Mouse (Mus musculus) heart, embryonic 10.5 days (tissue): ENCODE measurements at regions not wholly inside any gene's neighbourhood (a gene's known extent, or its start where the extent isn't known, plus 50 kb on each side); places are given as distances from the start of the nearest gene placed in this dataset.

Experiments
- DNase-seq: peaks from one replicate; pipeline ENCODE4 v3.0.0-alpha.2; 2017; ENCODE audit warnings: low spot score
- H3K27ac ChIP-seq: fragments of 300-500 bp; sonication (generic); 2 replicates; pipeline ENCODE4 v1.5.1; 2016; ENCODE audit warnings: mild to moderate bottlenecking
- H3K27me3 ChIP-seq: fragments of 300-500 bp; sonication (generic); 2 replicates; pipeline ENCODE4 v1.6.1; 2016; ENCODE audit warnings: mild to moderate bottlenecking; ENCODE audit not compliant: poor library complexity, insufficient read depth, severe bottlenecking
- H3K36me3 ChIP-seq: fragments of 300-500 bp; sonication (generic); 2 replicates; pipeline ENCODE4 v1.6.1; 2016; ENCODE audit warnings: mild to moderate bottlenecking, moderate library complexity
- H3K4me1 ChIP-seq: fragments of 300-500 bp; sonication (generic); 2 replicates; pipeline ENCODE4 v1.6.1; 2016; ENCODE audit warnings: mild to moderate bottlenecking
- H3K4me3 ChIP-seq: fragments of 300-500 bp; sonication (generic); 2 replicates; pipeline ENCODE4 v1.5.1; 2016; ENCODE audit warnings: mild to moderate bottlenecking, moderate library complexity
- H3K9me3 ChIP-seq: fragments of 300-500 bp; sonication (generic); 2 replicates; pipeline ENCODE4 v1.6.1; 2016; ENCODE audit warnings: mild to moderate bottlenecking, moderate library complexity
- whole genome bisulfite sequencing: fragments of 180-500 bp; shearing (Covaris S2); methylation state at CpG from one replicate; pipeline ENCODE4 v1.1.7; 2016; 5-methylcytosine and 5-hydroxymethylcytosine counted together

- Histone ChIP-seq H3K36me3 (no peaks in the 10 kb centered on the region), H3K27ac (no peak overlapping the region), H3K9me3 (no peaks in the 10 kb centered on the region), H3K4me1 (0 out of 2 replicates have a peak, but pooled peaks cover 12% of the 10 kb centered on the region), H3K27me3 (no peaks in the 10 kb centered on the region), H3K4me3 (no peak overlapping the region)
- DNase-seq: no peak
- 83% methylated on average over 4 of the region's 4 CpGs for WGBS
These were observed 92.7 kb upstream of the Pik3r1 start for GRCm38 (mm10) chr13:101860704-101861103.

GRCm38 (mm10) chr13:101862011-101862410 lies 94.0 kb upstream of the Pik3r1 start:
- Histone ChIP-seq H3K36me3 (no peaks in the 10 kb centered on the region), H3K27me3 (no peaks in the 10 kb centered on the region), H3K9me3 (no peaks in the 10 kb centered on the region), H3K4me1 (0 out of 2 replicates have a peak, but pooled peaks cover 12% of the 10 kb centered on the region), H3K27ac (no peak overlapping the region), H3K4me3 (no peak overlapping the region)
- 76% methylated on average over 13 of the region's 13 CpGs for WGBS
- DNase-seq: no peak

- DNase-seq: no peak
- Histone ChIP-seq H3K9me3 (no peaks in the 10 kb centered on the region), H3K4me3 (no peak overlapping the region), H3K27me3 (no peaks in the 10 kb centered on the region), H3K4me1 (0 out of 2 replicates have a peak, but pooled peaks cover 12% of the 10 kb centered on the region), H3K36me3 (no peaks in the 10 kb centered on the region), H3K27ac (no peak overlapping the region)
- 79% methylated on average over 7 of the region's 7 CpGs for WGBS
These were observed 95.0 kb upstream of the Pik3r1 start for GRCm38 (mm10) chr13:101863015-101863414.

- H3K4me3 ChIP-seq: no peak overlapping the region
- H3K36me3 ChIP-seq: no peaks in the 10 kb centered on the region
These were observed 95.6 kb upstream of the Pik3r1 start for GRCm38 (mm10) chr13:101863602-101864001.

GRCm38 (mm10) chr13:101866843-101867242 lies 98.8 kb upstream of the Pik3r1 start:
- no peak for DNase-seq
- Histone ChIP-seq H3K27me3 (no peaks in the 10 kb centered on the region), H3K9me3 (no peaks in the 10 kb centered on the region), H3K4me1 (0 out of 2 replicates have a peak, but pooled peaks cover 11% of the 10 kb centered on the region), H3K36me3 (no peaks in the 10 kb centered on the region), H3K27ac (no peak overlapping the region), H3K4me3 (no peak overlapping the region)
- 68% methylated on average over 4 of the region's 4 CpGs for WGBS

More at GRCm38 (mm10) chr13:101863602-101864001, 95.6 kb upstream of the Pik3r1 start:
- Histone ChIP-seq H3K27ac (no peak overlapping the region), H3K27me3 (no peaks in the 10 kb centered on the region), H3K9me3 (no peaks in the 10 kb centered on the region), H3K4me1 (0 out of 2 replicates have a peak, but pooled peaks cover 12% of the 10 kb centered on the region)
- WGBS: 47% methylated on average over 2 of the region's 2 CpGs
- DNase-seq: no peak

GRCm38 (mm10) chr13:101874761-101875160 lies 106.7 kb upstream of the Pik3r1 start:
- Histone ChIP-seq H3K4me1 (no peaks in the 10 kb centered on the region), H3K9me3 (no peaks in the 10 kb centered on the region), H3K27ac (no peak overlapping the region), H3K36me3 (no peaks in the 10 kb centered on the region), H3K4me3 (no peak overlapping the region), H3K27me3 (no peaks in the 10 kb centered on the region)
- peak; percentile 36 for DNase-seq
- 88% methylated on average over 4 of the region's 4 CpGs for WGBS

GRCm38 (mm10) chr13:101876069-101876468 lies 108.1 kb upstream of the Pik3r1 start:
- Histone ChIP-seq H3K4me3 (no peak overlapping the region), H3K27me3 (no peaks in the 10 kb centered on the region), H3K27ac (no peak overlapping the region), H3K36me3 (no peaks in the 10 kb centered on the region), H3K9me3 (no peaks in the 10 kb centered on the region), H3K4me1 (no peaks in the 10 kb centered on the region)
- WGBS: 89% methylated on average over 2 of the region's 2 CpGs
- no peak for DNase-seq

GRCm38 (mm10) chr13:101876601-101877000 lies 108.6 kb upstream of the Pik3r1 start:
- H3K27me3 ChIP-seq: no peaks in the 10 kb centered on the region
- WGBS: 70% methylated on average over 3 of the region's 3 CpGs
- no peaks in the 10 kb centered on the region for H3K36me3 ChIP-seq
- no peak overlapping the region for H3K27ac ChIP-seq
- H3K4me1 ChIP-seq: no peaks in the 10 kb centered on the region
- no peak overlapping the region for H3K4me3 ChIP-seq
- DNase-seq: peak; percentile 70
- no peaks in the 10 kb centered on the region for H3K9me3 ChIP-seq

- Histone ChIP-seq H3K4me1 (no peaks in the 10 kb centered on the region), H3K4me3 (no peak overlapping the region), H3K27me3 (no peaks in the 10 kb centered on the region), H3K9me3 (no peaks in the 10 kb centered on the region), H3K36me3 (no peaks in the 10 kb centered on the region), H3K27ac (no peak overlapping the region)
- DNase-seq: no peak
These were observed 110.2 kb upstream of the Pik3r1 start for GRCm38 (mm10) chr13:101878168-101878567.

GRCm38 (mm10) chr13:101879561-101880081 lies 111.6 kb upstream of the Pik3r1 start:
- WGBS: 80% methylated on average over 8 of the region's 8 CpGs
- DNase-seq: no peak
- no peak overlapping the region for H3K27ac ChIP-seq

GRCm38 (mm10) chr13:101883177-101883576 lies 115.2 kb upstream of the Pik3r1 start:
- no peaks in the 10 kb centered on the region for H3K36me3 ChIP-seq
- no peak overlapping the region for H3K27ac ChIP-seq
- H3K27me3 ChIP-seq: no peaks in the 10 kb centered on the region
- no peaks in the 10 kb centered on the region for H3K9me3 ChIP-seq
- no peak for DNase-seq
- no peaks in the 10 kb centered on the region for H3K4me1 ChIP-seq
- H3K4me3 ChIP-seq: no peak overlapping the region

More at GRCm38 (mm10) chr13:101879561-101880081, 111.6 kb upstream of the Pik3r1 start:
- Histone ChIP-seq H3K36me3 (no peaks in the 10 kb centered on the region), H3K9me3 (no peaks in the 10 kb centered on the region), H3K4me1 (no peaks in the 10 kb centered on the region), H3K27me3 (no peaks in the 10 kb centered on the region), H3K4me3 (no peak overlapping the region)

- WGBS: 86% methylated on average over 3 of the region's 3 CpGs
- no peak overlapping the region for H3K4me3 ChIP-seq
- H3K36me3 ChIP-seq: no peaks in the 10 kb centered on the region
- H3K9me3 ChIP-seq: no peaks in the 10 kb centered on the region
- DNase-seq: no peak
- no peak overlapping the region for H3K27ac ChIP-seq
- H3K4me1 ChIP-seq: no peaks in the 10 kb centered on the region
- H3K27me3 ChIP-seq: no peaks in the 10 kb centered on the region
These were observed 116.7 kb upstream of the Pik3r1 start for GRCm38 (mm10) chr13:101884752-101885151.

- Histone ChIP-seq H3K4me1 (no peaks in the 10 kb centered on the region), H3K27me3 (no peaks in the 10 kb centered on the region), H3K36me3 (no peaks in the 10 kb centered on the region), H3K27ac (no peak overlapping the region), H3K4me3 (no peak overlapping the region), H3K9me3 (no peaks in the 10 kb centered on the region)
- 53% methylated on average over 4 of the region's 4 CpGs for WGBS
- no peak for DNase-seq
These were observed 123.5 kb upstream of the Pik3r1 start for GRCm38 (mm10) chr13:101891473-101891872.

GRCm38 (mm10) chr13:101893035-101893600 lies 125.1 kb upstream of the Pik3r1 start:
- no peak for DNase-seq
- Histone ChIP-seq H3K27me3 (no peaks in the 10 kb centered on the region), H3K27ac (no peak overlapping the region), H3K4me1 (no peaks in the 10 kb centered on the region), H3K36me3 (no peaks in the 10 kb centered on the region), H3K4me3 (no peak overlapping the region), H3K9me3 (no peaks in the 10 kb centered on the region)
- 78% methylated on average over 10 of the region's 10 CpGs for WGBS
